Mouse (Mus musculus) liver, embryonic 14.5 days (tissue): ENCODE data around the gene Akap17b.

Experiments
- CTCF ChIP-seq: IDR thresholded peaks from 2 replicates; pipeline ENCODE4 v1.5.1; 2016; ENCODE audit warnings: antibody characterized with exemption, low read depth, control low read depth
- EP300 ChIP-seq: IDR thresholded peaks from 2 replicates; pipeline ENCODE4 v1.6.1; 2016; ENCODE audit warnings: antibody characterized with exemption, low read depth

GRCm38 (mm10) chrX:36595247-36595646 lies 49.9 kb downstream of the Akap17b start:
- TF ChIP-seq EP300 (no peak), CTCF (no peak)
